Mouse (Mus musculus): ENCODE measurements around the gene Dnaic2. TPM values are rescaled to one million over a fixed set of nuclear protein-coding genes. Genes with fewer than 3 reads are reported as not detected.

Dnaic2 gene
- polyA plus RNA-seq, 1 experiment from 2014 or later, result 0.27 TPM

DNA sequence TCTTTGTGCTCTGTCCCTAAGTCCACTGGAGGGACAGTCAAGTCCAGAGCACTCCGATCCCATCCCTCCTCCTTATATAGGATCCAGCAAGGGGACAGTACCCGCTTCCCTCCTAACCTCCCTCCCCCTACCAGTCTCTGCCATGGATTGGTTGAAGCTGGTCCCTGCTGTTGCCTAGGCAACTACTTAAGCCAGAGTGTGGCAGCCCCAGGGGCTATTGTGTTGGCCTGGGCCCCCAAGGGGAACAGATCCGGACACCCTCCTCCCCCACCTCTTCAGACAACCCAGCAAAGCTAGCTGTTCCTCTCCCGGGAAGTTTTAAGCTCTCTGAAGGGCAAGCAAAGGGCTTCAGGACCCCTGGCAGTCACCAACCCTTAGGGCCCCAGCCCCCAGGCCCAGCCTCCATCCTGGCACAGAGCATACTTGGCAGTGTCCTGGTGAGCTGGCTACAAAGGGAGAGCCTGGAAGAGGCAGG, 68.7 kb downstream of the Dnaic2 start, which contains the start of gene Btbd17:
Btbd17 (minus strand) TSS at position 98 of the 475 bp plus-strand sequence.
- peaks cover 30% of the 10 kb centered on the region for H3K27me3 ChIP-seq
- ChIA-PET POLR2A (interaction anchor here (1.1 kb wide), 1 partner anchor 15 kb away, joined by 3 read pairs; no protein-coding TSS in a partner anchor), CTCF (interaction anchor here (0.8 to 4.4 kb wide), 4 partner anchors 25 to 127 kb away, joined by 3 to 17 read pairs (median 3); no protein-coding TSS in a partner anchor)
- peak; percentile 3 for ATAC-seq
- no peak for TF ChIP-seq CTCF (IDR thresholded peaks at IDR 0.05)
- DNase-seq (ENCODE audit: low read depth, low spot score), result no peak
- in situ Hi-C loops (cut with MboI; ENCODE audit: low pct_unique_long_range_greater_than_20kb), result loop anchor here (5.0 to 25.0 kb wide), 3 partner anchors 49 to 266 kb away; partner anchors contain the start of gene Cd300e

- no peak for TF ChIP-seq CTCF (IDR thresholded peaks at IDR 0.05)
- in situ Hi-C loops (cut with MboI; ENCODE audit: low pct_unique_long_range_greater_than_20kb), result loop anchor here (5.0 to 25.0 kb wide), 3 partner anchors 50 to 265 kb away; partner anchors contain the start of gene Cd300e
- no peak for ATAC-seq
- DNase-seq (ENCODE audit: low read depth, low spot score), result no peak
- H3K27me3 ChIP-seq, result peaks cover 18% of the 10 kb centered on the region
- ChIA-PET POLR2A (no interaction called here), CTCF (no interaction called here)
These were observed 70.0 kb downstream of the Dnaic2 start for GRCm38 (mm10) chr11:114797176-114797575.

DNA sequence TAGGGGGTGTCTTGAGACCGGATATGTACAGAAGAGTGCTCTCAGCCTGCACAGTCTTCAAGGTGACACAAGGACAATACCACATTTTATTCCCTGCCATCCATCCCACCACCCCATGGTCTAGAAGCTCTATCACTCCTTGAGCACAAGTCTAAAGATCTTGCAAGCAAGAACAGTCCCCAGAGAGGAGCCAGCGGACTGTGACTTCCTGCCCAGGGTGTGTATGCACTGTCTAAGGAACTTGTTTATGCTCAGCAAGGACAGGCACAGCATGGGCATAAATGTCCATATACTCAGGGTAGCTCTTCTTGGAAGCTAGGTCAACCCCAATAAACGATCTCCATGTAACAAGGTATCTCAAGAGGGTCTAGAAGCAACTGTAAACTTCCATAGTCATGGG, 70.8 kb downstream of the Dnaic2 start:
- ChIA-PET CTCF (interaction anchor here (1.8 kb wide), 1 partner anchor 53 kb away, joined by 4 read pairs; no protein-coding TSS in a partner anchor), POLR2A (no interaction called here)
- in situ Hi-C loops (cut with MboI; ENCODE audit: low pct_unique_long_range_greater_than_20kb), result loop anchor here (5.0 to 25.0 kb wide), 3 partner anchors 51 to 264 kb away; partner anchors contain the start of gene Cd300e
- ATAC-seq, result no peak
- H3K27me3 ChIP-seq, result peaks cover 10% of the 10 kb centered on the region
- no peak for DNase-seq (ENCODE audit: low read depth, low spot score)
- no peak for TF ChIP-seq CTCF (IDR thresholded peaks at IDR 0.05)

DNA sequence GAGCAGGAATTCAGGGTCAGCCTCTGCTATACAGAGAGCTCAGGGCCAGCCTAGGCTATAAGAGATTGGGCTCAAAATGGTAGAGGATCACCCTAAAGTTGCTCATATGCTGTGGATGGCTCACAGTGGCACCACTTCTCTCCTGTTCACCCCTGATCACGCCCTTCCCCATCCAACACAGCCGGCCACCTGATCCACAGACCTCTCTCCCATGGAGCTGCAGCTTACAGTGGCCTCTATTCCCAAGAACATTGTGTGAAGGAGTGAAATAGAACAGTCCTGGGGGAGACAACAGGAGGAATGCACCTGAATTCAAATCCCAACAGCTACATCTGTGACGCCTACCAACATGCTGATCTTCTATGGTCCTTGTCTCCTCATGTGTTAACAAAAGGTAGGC, 71.4 kb downstream of the Dnaic2 start, which contains the start of gene Gpr142:
Gpr142 (plus strand) TSS at position 301 of the 400 bp plus-strand sequence.
- ATAC-seq, result no peak
- in situ Hi-C loops (cut with MboI; ENCODE audit: low pct_unique_long_range_greater_than_20kb), result loop anchor here (5.0 to 25.0 kb wide), 3 partner anchors 51 to 264 kb away; partner anchors contain the start of gene Cd300e
- ChIA-PET POLR2A (no interaction called here), CTCF (interaction anchor here (1.8 kb wide), 1 partner anchor 53 kb away, joined by 4 read pairs; no protein-coding TSS in a partner anchor)
- TF ChIP-seq CTCF (IDR thresholded peaks at IDR 0.05), result no peak
- peaks cover 4% of the 10 kb centered on the region for H3K27me3 ChIP-seq
- no peak for DNase-seq (ENCODE audit: low read depth, low spot score)

GRCm38 (mm10) chr11:114801906-114802305, 74.7 kb downstream of the Dnaic2 start:
- ATAC-seq (no peak), DNase-seq (ENCODE audit: low read depth, low spot score) (no peak)
- POLR2A ChIA-PET, result no interaction called here
- CTCF ChIA-PET, result interaction anchor here (1.4 kb wide), 1 partner anchor 81 kb away, joined by 4 read pairs; no protein-coding TSS in a partner anchor
- no peaks in the 10 kb centered on the region for H3K27me3 ChIP-seq
- no peak for TF ChIP-seq CTCF (IDR thresholded peaks at IDR 0.05)
- in situ Hi-C loops (cut with MboI; ENCODE audit: low pct_unique_long_range_greater_than_20kb), result loop anchor here (5.0 kb wide), 1 partner anchor 105 kb away; no protein-coding TSS in a partner anchor

DNA sequence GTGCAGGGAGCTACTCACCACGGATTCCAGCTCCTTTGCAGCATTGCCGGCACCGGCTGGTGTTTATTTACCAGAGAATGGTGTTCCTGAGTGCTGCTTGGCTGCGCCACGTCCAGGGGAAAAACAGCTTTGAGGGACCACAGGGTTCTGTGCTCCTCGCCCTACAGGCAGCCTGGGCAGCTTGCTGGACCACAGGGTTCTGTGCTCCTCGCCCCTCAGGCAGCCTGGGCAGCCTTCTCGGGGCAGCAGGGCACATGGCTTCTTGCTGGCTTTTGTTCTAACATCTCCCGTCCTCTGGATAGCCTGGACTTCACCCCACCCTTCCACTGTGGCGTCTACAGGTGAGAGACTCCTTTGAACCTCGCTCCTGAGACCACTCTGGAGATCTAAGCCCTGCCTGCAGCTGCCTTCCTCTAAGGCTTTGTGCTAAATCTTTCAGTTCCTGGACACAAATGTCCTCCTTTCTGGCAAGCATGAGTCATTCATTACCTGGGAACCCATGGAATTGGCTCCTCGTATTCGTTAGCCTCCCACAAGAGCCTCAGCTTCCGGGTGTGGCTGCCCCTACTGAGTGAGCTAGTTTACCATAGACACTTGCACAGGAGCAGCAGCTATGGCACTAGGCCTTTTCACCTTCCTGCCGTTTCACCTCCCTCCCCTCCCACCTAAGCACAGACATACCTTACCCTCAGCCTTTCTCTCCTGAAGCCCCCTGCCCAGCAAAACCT, 75.5 kb downstream of the Dnaic2 start:
- DNase-seq (ENCODE audit: low read depth, low spot score) (no peak), ATAC-seq (no peak)
- no peaks in the 10 kb centered on the region for H3K27me3 ChIP-seq
- TF ChIP-seq CTCF (IDR thresholded peaks at IDR 0.05), result no peak
- in situ Hi-C loops (cut with MboI; ENCODE audit: low pct_unique_long_range_greater_than_20kb), result loop anchor here (5.0 kb wide), 1 partner anchor 105 kb away; no protein-coding TSS in a partner anchor
- CTCF ChIA-PET, result interaction anchor here (1.0 to 1.6 kb wide), 3 partner anchors 10 to 80 kb away, joined by 3 to 5 read pairs (median 4); no protein-coding TSS in a partner anchor
- POLR2A ChIA-PET, result no interaction called here

DNA sequence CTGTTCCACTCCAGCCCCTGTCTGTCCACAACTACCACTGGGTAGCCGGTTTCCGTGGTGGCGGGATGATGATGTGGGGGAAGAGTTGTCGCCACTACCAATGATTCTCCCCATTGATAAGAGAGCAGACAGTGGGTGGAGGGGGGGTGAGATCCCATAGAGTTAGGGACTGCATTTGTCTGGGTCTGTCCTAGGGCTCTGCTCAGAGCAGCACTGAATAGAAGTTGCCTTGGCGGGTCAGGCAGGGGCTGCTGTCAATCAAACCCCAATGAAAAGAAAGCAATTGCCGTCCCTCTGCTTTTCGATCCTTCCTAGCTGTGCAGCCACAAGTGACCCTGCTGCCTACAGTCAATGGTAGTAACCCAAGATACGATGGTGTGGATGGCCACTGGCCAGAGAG, 76.8 kb downstream of the Dnaic2 start:
- CTCF ChIA-PET, result interaction anchor here (1.6 kb wide), 1 partner anchor 9 kb away, joined by 5 read pairs; no protein-coding TSS in a partner anchor
- POLR2A ChIA-PET, result no interaction called here
- TF ChIP-seq CTCF (IDR thresholded peaks at IDR 0.05), result no peak
- in situ Hi-C loops (cut with MboI; ENCODE audit: low pct_unique_long_range_greater_than_20kb), result loop anchor here (5.0 kb wide), 1 partner anchor 103 kb away; no protein-coding TSS in a partner anchor
- ATAC-seq, result no peak
- no peak for DNase-seq (ENCODE audit: low read depth, low spot score)
- H3K27me3 ChIP-seq, result no peaks in the 10 kb centered on the region

GRCm38 (mm10) chr11:114807025-114807424, 79.8 kb downstream of the Dnaic2 start:
- ChIA-PET POLR2A (interaction anchor here (0.6 kb wide), 1 partner anchor 43 kb away, joined by 3 read pairs; no protein-coding TSS in a partner anchor), CTCF (interaction anchor here (0.9 kb wide), 1 partner anchor 12 kb away, joined by 3 read pairs; no protein-coding TSS in a partner anchor)
- TF ChIP-seq CTCF (IDR thresholded peaks at IDR 0.05), result no peak

More at GRCm38 (mm10) chr11:114807025-114807424, 79.8 kb downstream of the Dnaic2 start:
- in situ Hi-C loops (cut with MboI; ENCODE audit: low pct_unique_long_range_greater_than_20kb), result no loop called here
- ATAC-seq (no peak), DNase-seq (ENCODE audit: low read depth, low spot score) (no peak)
- no peaks in the 10 kb centered on the region for H3K27me3 ChIP-seq

Other genes with a start within 250 kb of the Dnaic2 start
- 666 TPM for gene Rpl38, start 58.9 kb upstream of the Dnaic2 start, polyA plus RNA-seq (2021)
- gene Ttyh2, start 52.0 kb upstream of the Dnaic2 start, polyA plus RNA-seq (2021), result 22.1 TPM
- gene Kif19a, start 38.0 kb downstream of the Dnaic2 start, polyA plus RNA-seq (2021), result 0.49 TPM
- gene Btbd17, start 68.5 kb downstream of the Dnaic2 start, polyA plus RNA-seq (2021), result 0.45 TPM
- gene Gpr142, start 71.5 kb downstream of the Dnaic2 start, polyA plus RNA-seq (2021), result 0.12 TPM
- gene Gprc5c, start 123.7 kb downstream of the Dnaic2 start, polyA plus RNA-seq (2021), result 234 TPM
- gene Cd300a, start 162.6 kb downstream of the Dnaic2 start, polyA plus RNA-seq (2021), result 0.78 TPM
- gene Cd300lb, start 207.0 kb downstream of the Dnaic2 start, polyA plus RNA-seq (2021), result 0.03 TPM
- not detected for gene Cd300c, start 241.7 kb downstream of the Dnaic2 start, polyA plus RNA-seq (2021)